ENCODE assay signal across 8 mouse cellular contexts in genomic region chr16:55974903-55975285, GRCm38 (mm10). TPM values are rescaled to one million over a fixed set of nuclear protein-coding genes. Genes with fewer than 3 reads are reported as not detected.
DNase-seq lines count a peak whose midpoint lies in the region; ATAC-seq and TF ChIP-seq lines count a peak whose summit lies in the region.

No protein-coding gene starts in this region.

- no peak for ATAC-seq in kidney, embryonic 14.5 days (ENCODE audit: low FRiP score, low TSS enrichment)
- ATAC-seq in embryonic facial prominence, embryonic 12.5 days (ENCODE audit: insufficient number of reproducible peaks, insufficient read depth, low FRiP score, low TSS enrichment), result no peak
- ATAC-seq in hindbrain, embryonic 12.5 days (ENCODE audit: low FRiP score), result no peak; the same call in 1 of the 2 replicates
- peak; percentile 42 for ATAC-seq in neutrophil, adult 5-6 weeks (ENCODE audit: extremely low read depth, insufficient number of reproducible peaks, low FRiP score, poor library complexity, severe bottlenecking)

- no peaks in the 10 kb centered on the region for H3K9me3 ChIP-seq in kidney, embryonic 14.5 days (ENCODE audit: control insufficient read depth, low read length)
- no peaks in the 10 kb centered on the region for H3K9me3 ChIP-seq in MEL (replicated peaks; ENCODE audit: insufficient read depth, low read length)
- H3K9me3 ChIP-seq in embryonic facial prominence, embryonic 12.5 days, result no peaks in the 10 kb centered on the region
- no peaks in the 10 kb centered on the region for H3K9me3 ChIP-seq in hindbrain, embryonic 12.5 days (replicated peaks)

- TF ChIP-seq EP300 in MEL (IDR thresholded peaks at IDR 0.05; ENCODE audit: low read depth in 1 of 2, low read length in 2 of 2), result no peak

- TF ChIP-seq CTCF in MEL (IDR thresholded peaks at IDR 0.05 in 2 of 3, conservative IDR thresholded peaks at IDR 0.05 in 1 of 3; ENCODE audit: control insufficient read depth in 1 of 3, insufficient read depth in 1 of 3, low read depth in 2 of 3, low read length in 3 of 3, poor library complexity in 1 of 3, severe bottlenecking in 1 of 3), result no peak
- no peak for TF ChIP-seq CTCF in lung, adult 2 months (IDR thresholded peaks at IDR 0.05; ENCODE audit: insufficient read depth, low read length)

- H3K4me3 ChIP-seq in kidney, embryonic 14.5 days (ENCODE audit: low read length), result peak overlapping the region; percentile 100
- H3K4me3 ChIP-seq in MEL (ENCODE audit: control insufficient read depth in 1 of 2, insufficient read depth in 1 of 2, low read depth in 2 of 2, low read length in 2 of 2), result peak overlapping the region; percentile 67 to 68
- peak overlapping the region; percentile 99 for H3K4me3 ChIP-seq in embryonic facial prominence, embryonic 12.5 days
- H3K4me3 ChIP-seq in hindbrain, embryonic 12.5 days, result peak overlapping the region; percentile 97
- H3K4me3 ChIP-seq in lung, adult 2 months (replicated peaks; ENCODE audit: extremely low read depth, low read depth, low read length), result peak overlapping the region; percentile 90

- no peak for DNase-seq in kidney, postnatal 14 days
- peak; percentile 83 for DNase-seq in MEL (ENCODE audit: low read depth, low spot score)
- no peak for DNase-seq in lung, adult 2 months
- DNase-seq in cerebellum, adult 11 months, result no peak

- WGBS in kidney, embryonic 14.5 days, result 5% methylated on average over 14 of the region's 14 CpGs
- 4% methylated on average over 14 of the region's 14 CpGs for WGBS in embryonic facial prominence, embryonic 12.5 days
- 10% methylated on average over 14 of the region's 14 CpGs for WGBS in hindbrain, embryonic 12.5 days
- WGBS in lung, adult 2 months, result 2% methylated on average over 14 of the region's 14 CpGs

- peaks cover 31% of the 10 kb centered on the region for H3K36me3 ChIP-seq in kidney, embryonic 14.5 days (ENCODE audit: control insufficient read depth, insufficient read depth, low read length)
- H3K36me3 ChIP-seq in MEL (ENCODE audit: control insufficient read depth in 1 of 2, insufficient read depth in 2 of 2, low read length in 2 of 2), result peaks cover 22 to 44% of the 10 kb centered on the region in 2 experiments
- H3K36me3 ChIP-seq in embryonic facial prominence, embryonic 12.5 days, result peaks cover 28% of the 10 kb centered on the region
- H3K36me3 ChIP-seq in hindbrain, embryonic 12.5 days, result peaks cover 28% of the 10 kb centered on the region

- H3K79me2 ChIP-seq in MEL (ENCODE audit: control insufficient read depth, insufficient read depth, low read length, poor library complexity), result peaks cover 50% of the 10 kb centered on the region

- TF ChIP-seq POLR2A in MEL (IDR thresholded peaks at IDR 0.05; ENCODE audit: control insufficient read depth in 1 of 2, insufficient read depth in 1 of 2, low read depth in 1 of 2, low read length in 2 of 2, poor library complexity in 1 of 2), result no peak
- no peak for TF ChIP-seq POLR2A in lung, adult 2 months (IDR thresholded peaks at IDR 0.05; ENCODE audit: borderline replicate concordance, extremely low read depth, low read depth, low read length)

- peak overlapping the region; percentile 80 for H3K4me2 ChIP-seq in kidney, embryonic 14.5 days (replicated peaks; ENCODE audit: low read depth, low read length)
- H3K4me2 ChIP-seq in embryonic facial prominence, embryonic 12.5 days (replicated peaks), result peak overlapping the region; percentile 68
- peak overlapping the region; percentile 78 for H3K4me2 ChIP-seq in hindbrain, embryonic 12.5 days (replicated peaks)

- TF ChIP-seq RAD21 in MEL (IDR thresholded peaks at IDR 0.05; ENCODE audit: low read depth, low read length), result no peak

- peak overlapping the region; percentile 93 for H3K9ac ChIP-seq in kidney, embryonic 14.5 days (ENCODE audit: low read depth, low read length)
- H3K9ac ChIP-seq in MEL (ENCODE audit: control insufficient read depth, low read depth, low read length, poor library complexity, severe bottlenecking), result peak overlapping the region; percentile 48
- peak overlapping the region; percentile 93 for H3K9ac ChIP-seq in embryonic facial prominence, embryonic 12.5 days
- peak overlapping the region; percentile 95 for H3K9ac ChIP-seq in hindbrain, embryonic 12.5 days

- H3K4me1 ChIP-seq in kidney, embryonic 14.5 days (ENCODE audit: control insufficient read depth, insufficient read depth, low read length), result peaks cover 10% of the 10 kb centered on the region
- peaks cover 4 to 20% of the 10 kb centered on the region in 2 experiments; a peak in 3 of 4 replicates for H3K4me1 ChIP-seq in MEL (ENCODE audit: control insufficient read depth in 1 of 2, insufficient read depth in 2 of 2, low read length in 2 of 2)
- H3K4me1 ChIP-seq in embryonic facial prominence, embryonic 12.5 days, result peaks cover 15% of the 10 kb centered on the region
- peaks cover 16% of the 10 kb centered on the region for H3K4me1 ChIP-seq in hindbrain, embryonic 12.5 days
- no peaks in the 10 kb centered on the region for H3K4me1 ChIP-seq in lung, adult 2 months (ENCODE audit: control insufficient read depth, insufficient read depth, low read length)

- no peaks in the 10 kb centered on the region for H3K27me3 ChIP-seq in kidney, embryonic 14.5 days (ENCODE audit: control insufficient read depth, insufficient read depth, low read length)
- H3K27me3 ChIP-seq in MEL (ENCODE audit: control insufficient read depth in 1 of 2, insufficient read depth in 2 of 2, low read length in 2 of 2), result no peaks in the 10 kb centered on the region
- H3K27me3 ChIP-seq in embryonic facial prominence, embryonic 12.5 days, result no peaks in the 10 kb centered on the region
- no peaks in the 10 kb centered on the region for H3K27me3 ChIP-seq in hindbrain, embryonic 12.5 days

- peak overlapping the region; percentile 10; the same call in 1 of the 2 replicates for H3K27ac ChIP-seq in kidney, embryonic 14.5 days (ENCODE audit: low read depth, low read length)
- H3K27ac ChIP-seq in MEL (ENCODE audit: control insufficient read depth, low read depth, low read length), result no peak overlapping the region
- H3K27ac ChIP-seq in embryonic facial prominence, embryonic 12.5 days, result peak overlapping the region; percentile 86; the same call in 1 of the 2 replicates
- H3K27ac ChIP-seq in hindbrain, embryonic 12.5 days, result peak overlapping the region; percentile 83; the same call in 1 of the 2 replicates

TF ChIP-seq in MEL, 35 proteins besides CTCF, POLR2A, EP300 and RAD21 (continues in another document):
- TF ChIP-seq NRF1 (IDR thresholded peaks at IDR 0.05; ENCODE audit: insufficient read depth, low read depth, low read length, poor library complexity, severe bottlenecking) (no peak), TCF12 (IDR thresholded peaks at IDR 0.05; ENCODE audit: low read depth, low read length) (no peak), ZNF384 (IDR thresholded peaks at IDR 0.05; ENCODE audit: low read depth, low read length) (no peak), SIN3A (IDR thresholded peaks at IDR 0.05; ENCODE audit: low read length) (peak; percentile 88), BHLHE40 (IDR thresholded peaks at IDR 0.05; ENCODE audit: borderline replicate concordance, low read depth, low read length) (peak; percentile 77), USF1 (IDR thresholded peaks at IDR 0.05; ENCODE audit: low read depth, low read length) (peak; percentile 63), ZKSCAN1 (IDR thresholded peaks at IDR 0.05; ENCODE audit: low read depth, low read length) (no peak), MAX (IDR thresholded peaks at IDR 0.05; ENCODE audit: low read length) (peak; percentile 88)

RNA-seq across cellular contexts. Expression of gene Zbtb11, which starts 1.2 kb away (rescaled TPM):
- 13.8 and 24.5 TPM in 2 replicates for polyA plus RNA-seq in kidney, embryonic 14.5 days (2014; fragmentation: Nextera tagmentation; extraction: Ambion mirVana)
- total RNA-seq in MEL (2012; rRNA removed), result 17.6 and 19.0 TPM in 2 replicates
- 10 to 100 TPM in 1 of 2 experiments, not detected in 1; 12.5 TPM for polyA plus RNA-seq in MEL (2012; ENCODE audit: insufficient read depth in 1 of 2, insufficient read length in 2 of 2, low read depth in 1 of 2, low replicate concordance in 2 of 2, missing spikeins in 1 of 2)
- polyA plus RNA-seq in embryonic facial prominence, embryonic 12.5 days (2016; fragmentation: Nextera tagmentation; extraction: Ambion mirVana), result 22.6 and 23.3 TPM in 2 replicates
- 20.8 and 21.8 TPM in 2 replicates for polyA plus RNA-seq in hindbrain, embryonic 12.5 days (2016; fragmentation: Nextera tagmentation; extraction: Ambion mirVana)
- 3.3 and 3.7 TPM in 2 replicates for polyA plus RNA-seq in lung, adult 2 months (2012; rRNA removed)
- total RNA-seq in neutrophil, adult 5-6 weeks (2017), result 49.6 and 49.8 TPM in 2 replicates

RNA-seq across cellular contexts. Expression of gene Rpl24, which starts 8.8 kb away (rescaled TPM):
- 858 and 1,157 TPM in 2 replicates for polyA plus RNA-seq in kidney, embryonic 14.5 days (2014; fragmentation: Nextera tagmentation; extraction: Ambion mirVana)
- 1,495 and 1,552 TPM in 2 replicates for total RNA-seq in MEL (2012; rRNA removed)
- polyA plus RNA-seq in MEL (2012; ENCODE audit: insufficient read depth in 1 of 2, insufficient read length in 2 of 2, low read depth in 1 of 2, low replicate concordance in 2 of 2, missing spikeins in 1 of 2), result 100 to 1,000 TPM in 1 of 2 experiments, not detected in 1; 132 TPM
- polyA plus RNA-seq in embryonic facial prominence, embryonic 12.5 days (2016; fragmentation: Nextera tagmentation; extraction: Ambion mirVana), result 795 and 800 TPM in 2 replicates
- 667 and 708 TPM in 2 replicates for polyA plus RNA-seq in hindbrain, embryonic 12.5 days (2016; fragmentation: Nextera tagmentation; extraction: Ambion mirVana)
- polyA plus RNA-seq in lung, adult 2 months (2012; rRNA removed), result 61.7 and 86.4 TPM in 2 replicates
- 417 and 420 TPM in 2 replicates for total RNA-seq in neutrophil, adult 5-6 weeks (2017)

RNA-seq across cellular contexts. Expression of gene Cep97, which starts 40.2 kb away (rescaled TPM):
- polyA plus RNA-seq in kidney, embryonic 14.5 days (2014; fragmentation: Nextera tagmentation; extraction: Ambion mirVana), result 16.2 and 16.4 TPM in 2 replicates
- 11.1 and 12.9 TPM in 2 replicates for total RNA-seq in MEL (2012; rRNA removed)
- polyA plus RNA-seq in MEL (2012; ENCODE audit: insufficient read depth in 1 of 2, insufficient read length in 2 of 2, low read depth in 1 of 2, low replicate concordance in 2 of 2, missing spikeins in 1 of 2), result 10 to 100 TPM in 1 of 2 experiments, not detected in 1; 10.7 TPM
- polyA plus RNA-seq in embryonic facial prominence, embryonic 12.5 days (2016; fragmentation: Nextera tagmentation; extraction: Ambion mirVana), result 13.3 and 16.3 TPM in 2 replicates
- polyA plus RNA-seq in hindbrain, embryonic 12.5 days (2016; fragmentation: Nextera tagmentation; extraction: Ambion mirVana), result 16.5 and 19.5 TPM in 2 replicates
- polyA plus RNA-seq in lung, adult 2 months (2012; rRNA removed), result 0.55 and 1.6 TPM in 2 replicates
- total RNA-seq in neutrophil, adult 5-6 weeks (2017), result 20.9 and 23.3 TPM in 2 replicates

RNA-seq across cellular contexts. Expression of gene Pcnp, which starts 54.6 kb away (rescaled TPM):
- polyA plus RNA-seq in kidney, embryonic 14.5 days (2014; fragmentation: Nextera tagmentation; extraction: Ambion mirVana), result 228 and 236 TPM in 2 replicates
- total RNA-seq in MEL (2012; rRNA removed), result 70.9 and 79.1 TPM in 2 replicates
- 100 to 1,000 TPM in 1 of 2 experiments, 10 to 100 TPM in 1; 88.5 to 128 TPM for polyA plus RNA-seq in MEL (2012; ENCODE audit: insufficient read depth in 1 of 2, insufficient read length in 2 of 2, low read depth in 1 of 2, low replicate concordance in 2 of 2, missing spikeins in 1 of 2)
- 263 and 281 TPM in 2 replicates for polyA plus RNA-seq in embryonic facial prominence, embryonic 12.5 days (2016; fragmentation: Nextera tagmentation; extraction: Ambion mirVana)
- polyA plus RNA-seq in hindbrain, embryonic 12.5 days (2016; fragmentation: Nextera tagmentation; extraction: Ambion mirVana), result 270 and 291 TPM in 2 replicates
- 12.2 and 25.4 TPM in 2 replicates for polyA plus RNA-seq in lung, adult 2 months (2012; rRNA removed)
- 87.3 and 91.0 TPM in 2 replicates for total RNA-seq in neutrophil, adult 5-6 weeks (2017)
